Mouse (Mus musculus) heart, adult 2 months (tissue): ENCODE data around the gene Cntd1.

Source experiments
- CTCF ChIP-seq: fragments of 200-600 bp; IDR thresholded peaks from 2 replicates; pipeline ENCODE4 v1.8.1; 2022; ENCODE audit warnings: antibody characterized with exemption, mild to moderate bottlenecking, moderate library complexity
- EP300 ChIP-seq: fragments of 200-500 bp; IDR thresholded peaks from 2 replicates; pipeline ENCODE4 v1.6.1; 2011; ENCODE audit warnings: low read depth, low read length, control low read depth; ENCODE audit not compliant: insufficient read depth
- POLR2A ChIP-seq: fragments of 200-500 bp; IDR thresholded peaks from 2 replicates; pipeline ENCODE4 v1.6.1; 2011; ENCODE audit warnings: mild to moderate bottlenecking, low read depth, low read length, control low read depth; ENCODE audit not compliant: insufficient read depth

GRCm38 (mm10) chr11:101279193-101279569, 369 bp downstream of the Cntd1 start:
- no peak for TF ChIP-seq CTCF
- no peak for TF ChIP-seq EP300
- no peak for TF ChIP-seq POLR2A
